Mouse (Mus musculus): ENCODE data around the gene Igsf6. TPM values are rescaled to one million over a fixed set of nuclear protein-coding genes. Genes with fewer than 3 reads are reported as not detected.

The Igsf6 gene
- 1.3 and 1.7 TPM in 2 replicates for polyA plus RNA-seq (2015; fragmentation: Nextera tagmentation; extraction: Ambion mirVana)

DNA sequence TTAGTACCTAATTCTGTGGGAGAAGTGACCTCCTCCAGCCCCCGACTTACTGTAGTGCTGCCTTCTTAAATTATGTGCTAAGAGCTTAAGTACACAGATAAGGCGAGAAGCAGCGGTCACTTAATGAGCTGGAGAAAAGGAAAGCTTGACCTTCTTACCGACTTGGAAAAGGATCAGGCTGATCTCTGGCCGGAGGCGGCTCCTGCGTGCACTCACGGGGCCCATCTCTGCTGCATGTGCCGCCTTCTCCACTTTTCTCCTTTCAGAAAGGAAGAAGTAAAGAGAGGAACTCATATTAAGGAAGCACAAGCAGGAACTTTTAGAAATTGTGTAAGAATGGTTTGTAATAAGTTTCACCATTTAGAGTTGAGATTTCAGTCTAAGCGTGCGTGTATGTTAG is at the start of gene Igsf6:
Gene Igsf6, minus strand, starts transcription at position 292 of the 400 bp plus-strand sequence.
- WGBS = 73% methylated on average over 11 of the region's 11 CpGs
- peaks cover 79% of the 10 kb centered on the region for H3K36me3 ChIP-seq

GRCm38 (mm10) chr7:121120143-121120818 is 45.9 kb upstream of the Igsf6 start:
- H3K9me3 ChIP-seq = no peaks in the 10 kb centered on the region
- H3K4me3 ChIP-seq = no peak overlapping the region
- H3K4me2 ChIP-seq (replicated peaks) = 0 out of 2 replicates have a peak overlapping the region, but pooled peaks have one; percentile 27
- H3K4me1 ChIP-seq = no peaks in the 10 kb centered on the region
- WGBS = 12% methylated on average over 10 of the region's 10 CpGs
- no peak overlapping the region for H3K27ac ChIP-seq
- H3K36me3 ChIP-seq = no peaks in the 10 kb centered on the region
- no peaks in the 10 kb centered on the region for H3K27me3 ChIP-seq
- no peak overlapping the region for H3K9ac ChIP-seq
- peak; percentile 66; the same call in 1 of the 2 replicates for ATAC-seq (ENCODE audit: low FRiP score, low read depth)

More for the DNA sequence above, at the start of gene Igsf6:
- Histone ChIP-seq H3K4me3 (no peak within 1 kb of the TSS), H3K4me1 (peaks cover 17% of the 10 kb centered on the region), H3K4me2 (replicated peaks) (no peak within 1 kb of the TSS), H3K9ac (no peak within 1 kb of the TSS; the same call in 1 of the 2 replicates), H3K9me3 (no peaks in the 10 kb centered on the region), H3K27ac (no peak within 1 kb of the TSS), H3K27me3 (no peaks in the 10 kb centered on the region)
- no peak for ATAC-seq (ENCODE audit: low FRiP score, low read depth)

DNA sequence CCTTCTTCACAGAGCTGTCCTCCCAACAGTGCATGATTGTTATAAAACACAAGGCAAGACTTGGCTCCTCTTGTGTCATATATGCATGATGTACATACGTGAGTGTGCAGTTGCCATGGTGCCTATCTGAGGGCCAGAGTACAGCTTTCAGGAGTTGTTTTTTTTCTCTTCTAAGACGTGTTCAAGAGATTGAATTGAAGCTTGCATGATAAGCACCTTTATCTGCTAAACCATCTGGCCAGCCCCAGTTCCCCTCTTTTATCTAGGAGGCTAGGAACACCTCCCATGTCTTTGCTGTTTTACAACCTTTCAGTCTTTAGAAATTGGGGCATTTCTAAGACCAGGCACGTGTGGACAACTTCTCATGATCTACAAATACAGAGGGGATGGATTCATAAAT is 37.4 kb upstream of the Igsf6 start:
- Histone ChIP-seq H3K9me3 (no peaks in the 10 kb centered on the region), H3K27ac (no peak overlapping the region), H3K4me1 (no peaks in the 10 kb centered on the region), H3K27me3 (no peaks in the 10 kb centered on the region), H3K36me3 (no peaks in the 10 kb centered on the region), H3K4me2 (replicated peaks) (no peak overlapping the region), H3K4me3 (no peak overlapping the region), H3K9ac (no peak overlapping the region)
- ATAC-seq (ENCODE audit: low FRiP score, low read depth) = no peak
- 64% methylated on average over 3 of the region's 3 CpGs for WGBS

GRCm38 (mm10) chr7:121111321-121111720 is 36.9 kb upstream of the Igsf6 start:
- ATAC-seq (ENCODE audit: low FRiP score, low read depth) = no peak
- 46% methylated on average over 3 of the region's 3 CpGs for WGBS
- Histone ChIP-seq H3K4me2 (replicated peaks) (no peak overlapping the region), H3K27me3 (no peaks in the 10 kb centered on the region), H3K27ac (no peak overlapping the region), H3K4me1 (no peaks in the 10 kb centered on the region), H3K9me3 (no peaks in the 10 kb centered on the region), H3K36me3 (no peaks in the 10 kb centered on the region), H3K9ac (no peak overlapping the region), H3K4me3 (no peak overlapping the region)

DNA sequence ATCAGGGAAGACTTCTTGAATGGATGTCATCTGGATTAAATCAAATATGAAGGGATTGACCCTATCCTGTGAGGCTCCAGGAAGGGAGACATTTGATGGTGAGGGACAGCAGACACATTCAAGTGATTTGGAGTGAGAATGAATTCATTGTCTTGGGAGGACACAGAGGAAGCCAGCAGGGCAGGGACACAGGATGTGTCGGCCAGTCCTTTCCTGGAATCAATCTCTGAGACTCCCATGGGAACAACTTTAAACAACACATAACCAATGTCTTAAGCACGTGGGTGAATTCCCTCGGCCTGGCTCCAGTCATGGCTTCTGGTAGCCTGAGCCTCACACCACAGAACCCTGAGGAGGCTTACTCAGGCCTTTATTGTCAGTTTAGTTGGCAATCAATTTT is 33.5 kb upstream of the Igsf6 start:
- 71% methylated on average over 3 of the region's 3 CpGs for WGBS
- no peak for ATAC-seq (ENCODE audit: low FRiP score, low read depth)
- Histone ChIP-seq H3K4me1 (no peaks in the 10 kb centered on the region), H3K27ac (no peak overlapping the region), H3K9ac (no peak overlapping the region), H3K27me3 (no peaks in the 10 kb centered on the region), H3K4me2 (replicated peaks) (no peak overlapping the region), H3K9me3 (no peaks in the 10 kb centered on the region), H3K4me3 (no peak overlapping the region), H3K36me3 (no peaks in the 10 kb centered on the region)

DNA sequence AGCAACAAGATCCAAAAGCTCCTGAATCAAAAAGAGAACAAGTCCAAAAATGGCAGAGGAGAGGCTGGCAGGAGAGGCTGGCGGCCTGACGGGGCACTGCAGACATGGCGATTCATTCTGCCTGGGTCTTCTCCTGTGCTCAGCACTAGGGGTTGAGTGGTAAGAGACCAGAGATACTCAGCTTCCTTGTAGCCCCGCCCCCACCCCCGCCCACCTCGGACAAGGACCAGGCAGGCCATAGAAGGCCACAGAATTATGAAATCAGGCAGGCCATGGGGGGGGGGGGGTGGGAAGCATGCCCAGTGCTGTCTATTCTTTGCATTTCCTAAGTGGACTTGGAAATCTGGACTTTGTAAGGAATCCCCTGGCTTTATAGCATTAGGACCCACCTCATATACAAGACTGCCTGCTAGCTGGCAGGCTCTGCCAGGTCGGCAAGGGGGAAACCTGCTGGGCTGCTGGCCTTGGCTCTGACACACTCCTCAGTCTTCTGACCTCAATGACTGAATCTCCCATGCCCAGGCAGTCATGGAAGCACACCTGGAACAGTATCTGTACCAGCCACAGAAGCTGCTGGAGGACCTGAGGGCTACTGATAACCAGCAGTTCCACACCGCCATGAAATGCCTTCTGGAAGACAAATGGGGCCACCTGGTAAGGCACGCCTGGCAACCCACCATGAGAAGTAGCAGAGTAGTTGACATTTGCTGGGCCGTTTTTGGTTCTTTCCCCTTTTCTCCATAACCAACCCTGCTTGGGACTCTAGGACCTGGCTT is 24.4 kb upstream of the Igsf6 start:
- no peaks in the 10 kb centered on the region for H3K36me3 ChIP-seq
- H3K9ac ChIP-seq = no peak overlapping the region
- no peak for ATAC-seq (ENCODE audit: low FRiP score, low read depth)
- H3K27me3 ChIP-seq = no peaks in the 10 kb centered on the region
- H3K4me1 ChIP-seq = no peaks in the 10 kb centered on the region
- no peak overlapping the region for H3K27ac ChIP-seq
- no peak overlapping the region for H3K4me3 ChIP-seq
- whole genome bisulfite sequencing = 85% methylated on average over 8 of the region's 10 CpGs
- H3K9me3 ChIP-seq = no peaks in the 10 kb centered on the region
- no peak overlapping the region for H3K4me2 ChIP-seq (replicated peaks)

DNA sequence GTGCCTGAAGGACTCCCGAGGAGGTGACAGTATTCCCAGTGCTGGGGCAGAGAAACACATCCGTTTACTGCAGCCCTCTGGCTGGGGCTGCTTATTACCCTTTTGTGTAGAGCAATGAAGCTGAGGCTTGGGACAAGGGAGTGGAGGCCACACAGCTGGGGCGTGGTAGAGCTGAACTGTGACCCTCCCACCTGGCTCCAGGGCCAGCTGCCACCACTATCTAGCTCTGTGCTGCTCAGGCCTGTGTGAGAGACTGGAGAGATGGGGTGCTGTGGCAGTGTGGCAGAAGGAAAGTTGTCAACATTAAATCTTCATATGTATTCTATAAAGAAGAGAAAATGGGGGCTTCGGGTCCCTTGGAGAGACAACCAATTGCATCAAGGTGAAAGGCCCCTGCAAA is 18.7 kb upstream of the Igsf6 start:
- Histone ChIP-seq H3K9me3 (no peaks in the 10 kb centered on the region), H3K27me3 (no peaks in the 10 kb centered on the region), H3K4me3 (no peak overlapping the region), H3K9ac (no peak overlapping the region), H3K36me3 (no peaks in the 10 kb centered on the region), H3K27ac (no peak overlapping the region), H3K4me1 (no peaks in the 10 kb centered on the region), H3K4me2 (replicated peaks) (no peak overlapping the region)
- WGBS = 44% methylated on average over 4 of the region's 4 CpGs
- ATAC-seq (ENCODE audit: low FRiP score, low read depth) = no peak

- Histone ChIP-seq H3K9me3 (no peaks in the 10 kb centered on the region), H3K4me2 (replicated peaks) (no peak overlapping the region), H3K4me1 (peaks cover 5% of the 10 kb centered on the region), H3K4me3 (no peak overlapping the region), H3K9ac (no peak overlapping the region), H3K27ac (no peak overlapping the region), H3K36me3 (no peaks in the 10 kb centered on the region), H3K27me3 (no peaks in the 10 kb centered on the region)
- WGBS = 85% methylated on average over 7 of the region's 7 CpGs
- ATAC-seq (ENCODE audit: low FRiP score, low read depth) = no peak
These were observed 16.4 kb upstream of the Igsf6 start for GRCm38 (mm10) chr7:121090748-121091147.

GRCm38 (mm10) chr7:121088745-121089144 is 14.4 kb upstream of the Igsf6 start:
- no peak for ATAC-seq (ENCODE audit: low FRiP score, low read depth)
- H3K27ac ChIP-seq = no peak overlapping the region
- peaks cover 20% of the 10 kb centered on the region for H3K4me1 ChIP-seq
- no peaks in the 10 kb centered on the region for H3K27me3 ChIP-seq
- H3K9me3 ChIP-seq = no peaks in the 10 kb centered on the region
- 78% methylated on average over 5 of the region's 5 CpGs for WGBS
- no peak overlapping the region for H3K4me2 ChIP-seq (replicated peaks)
- no peak overlapping the region for H3K9ac ChIP-seq
- H3K36me3 ChIP-seq = no peaks in the 10 kb centered on the region
- no peak overlapping the region for H3K4me3 ChIP-seq

- Histone ChIP-seq H3K36me3 (no peaks in the 10 kb centered on the region), H3K4me3 (no peak overlapping the region), H3K27ac (no peak overlapping the region; the same call in 1 of the 2 replicates), H3K27me3 (no peaks in the 10 kb centered on the region), H3K9ac (no peak overlapping the region; the same call in 1 of the 2 replicates), H3K4me1 (peaks cover 25% of the 10 kb centered on the region), H3K9me3 (no peaks in the 10 kb centered on the region), H3K4me2 (replicated peaks) (no peak overlapping the region)
- 0 out of 2 replicates have a peak, but pooled peaks have one; percentile 14 for ATAC-seq (ENCODE audit: low FRiP score, low read depth)
- WGBS = 22% methylated on average over 4 of the region's 4 CpGs
These were observed 11.1 kb upstream of the Igsf6 start for GRCm38 (mm10) chr7:121085500-121085899.

GRCm38 (mm10) chr7:121084840-121085453 is 10.6 kb upstream of the Igsf6 start:
- Histone ChIP-seq H3K9me3 (no peaks in the 10 kb centered on the region), H3K9ac (no peak overlapping the region; the same call in 1 of the 2 replicates), H3K27me3 (no peaks in the 10 kb centered on the region), H3K36me3 (no peaks in the 10 kb centered on the region), H3K4me3 (no peak overlapping the region), H3K27ac (no peak overlapping the region; the same call in 1 of the 2 replicates), H3K4me2 (replicated peaks) (no peak overlapping the region), H3K4me1 (peaks cover 25% of the 10 kb centered on the region)
- WGBS = 52% methylated on average over 8 of the region's 8 CpGs
- no peak for ATAC-seq (ENCODE audit: low FRiP score, low read depth)

DNA sequence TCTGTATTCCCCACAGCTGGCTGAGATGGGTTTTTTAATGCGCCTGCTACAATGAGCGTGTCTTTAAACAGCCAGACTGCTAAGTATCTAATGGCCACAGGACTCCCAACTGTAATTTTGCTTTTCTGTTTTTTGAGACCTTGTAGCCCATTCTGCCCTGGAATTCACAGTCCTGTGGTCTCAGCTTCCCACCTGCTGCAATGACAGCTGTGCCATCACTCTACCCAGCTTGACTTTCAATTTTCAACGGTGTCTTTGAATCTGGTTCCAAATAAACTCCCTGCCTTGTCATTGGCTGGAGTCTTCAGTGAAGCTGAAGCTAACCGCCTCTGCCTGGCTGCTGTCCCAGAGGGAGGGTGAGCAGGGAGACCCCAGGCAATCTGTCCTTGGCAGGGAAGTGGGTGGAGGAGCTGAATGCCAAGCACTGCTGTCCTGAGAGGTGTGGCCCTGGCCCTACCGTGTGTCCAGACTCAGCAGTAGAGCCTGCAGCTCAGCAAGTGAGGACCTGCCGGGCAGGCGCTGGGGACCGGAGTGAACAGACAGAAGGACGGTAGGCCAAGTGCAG is 8.7 kb upstream of the Igsf6 start:
- Histone ChIP-seq H3K27me3 (no peaks in the 10 kb centered on the region), H3K9me3 (no peaks in the 10 kb centered on the region), H3K4me2 (replicated peaks) (no peak overlapping the region), H3K4me1 (peaks cover 28% of the 10 kb centered on the region), H3K27ac (no peak overlapping the region), H3K4me3 (no peak overlapping the region), H3K36me3 (peaks cover 10% of the 10 kb centered on the region), H3K9ac (no peak overlapping the region)
- ATAC-seq (ENCODE audit: low FRiP score, low read depth) = peak; percentile 35
- 70% methylated on average over 9 of the region's 9 CpGs for WGBS

Data from limb, embryonic 13.5 days (tissue).